Mouse (Mus musculus): ENCODE data around the gene Ppie. TPM values are rescaled to one million over a fixed set of nuclear protein-coding genes. Genes with fewer than 3 reads are reported as not detected.
"Not testable (repeated sequence)": the region's sequence is repeated elsewhere in the genome, so short reads cannot be mapped to it uniquely, and the experiment has no call there.

Ppie gene
- 18.1 and 19.1 TPM in 2 replicates for polyA plus RNA-seq (2012; rRNA removed)

DNA sequence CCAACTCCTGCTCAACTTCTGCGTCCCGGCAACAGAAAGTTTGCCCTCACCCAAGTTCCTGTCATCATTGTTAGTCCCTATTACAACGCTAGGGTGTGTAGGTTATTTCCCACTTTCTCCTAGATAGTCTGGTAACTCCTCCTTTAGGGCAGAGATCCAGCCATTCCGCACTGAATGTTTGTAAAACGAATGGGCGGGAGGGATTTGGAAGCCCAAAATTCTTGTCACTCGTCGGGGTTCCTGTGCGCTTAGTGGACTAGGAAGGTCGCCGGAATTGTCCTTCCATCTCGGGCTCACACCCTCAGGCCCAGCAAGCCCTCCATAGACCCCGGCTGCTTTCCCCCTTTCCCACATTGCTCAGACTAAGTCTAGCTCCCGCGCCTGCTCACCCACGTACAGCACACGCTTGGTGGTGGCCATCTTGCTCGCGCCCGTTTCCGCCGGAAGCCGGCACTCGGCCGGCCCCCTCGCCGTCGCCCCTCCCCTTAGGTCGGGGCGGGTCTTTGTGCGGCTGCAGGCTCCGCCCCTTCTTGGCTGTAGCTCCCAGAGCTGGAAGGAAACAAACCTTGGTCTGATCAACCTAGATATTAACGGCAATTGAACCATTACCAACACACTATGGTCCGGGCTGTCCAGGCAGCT, at the start of gene Ppie:
Ppie (minus strand) TSS at position 439 of the 642 bp plus-strand sequence.
- WGBS = under 1% methylated on average over 34 of the region's 34 CpGs
- DNase-seq (ENCODE audit: low read depth, low spot score) = peak; percentile 70

DNA sequence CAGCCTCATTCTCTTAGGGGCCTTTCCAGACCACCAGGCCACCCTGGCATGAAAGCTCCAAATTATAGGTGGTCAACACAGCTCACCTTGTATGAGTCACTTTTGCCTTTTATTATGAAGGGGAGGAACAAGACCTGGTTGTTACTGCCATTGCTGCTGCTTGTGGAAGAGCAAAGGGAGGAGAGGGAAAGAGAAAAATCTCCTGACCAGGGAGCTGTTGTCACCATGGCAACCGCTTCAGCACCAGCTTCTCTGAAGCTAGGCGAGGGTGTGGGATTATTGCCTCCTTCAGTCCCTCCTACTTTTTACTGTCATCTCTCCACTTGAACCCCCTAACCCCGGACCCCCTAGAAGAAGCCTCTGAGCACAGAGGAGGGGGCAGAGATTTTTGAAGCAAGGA, 45.1 kb upstream of the Ppie start:
- 50% methylated on average over 3 of the region's 3 CpGs for WGBS
- no peak for DNase-seq (ENCODE audit: low read depth, low spot score)

DNA sequence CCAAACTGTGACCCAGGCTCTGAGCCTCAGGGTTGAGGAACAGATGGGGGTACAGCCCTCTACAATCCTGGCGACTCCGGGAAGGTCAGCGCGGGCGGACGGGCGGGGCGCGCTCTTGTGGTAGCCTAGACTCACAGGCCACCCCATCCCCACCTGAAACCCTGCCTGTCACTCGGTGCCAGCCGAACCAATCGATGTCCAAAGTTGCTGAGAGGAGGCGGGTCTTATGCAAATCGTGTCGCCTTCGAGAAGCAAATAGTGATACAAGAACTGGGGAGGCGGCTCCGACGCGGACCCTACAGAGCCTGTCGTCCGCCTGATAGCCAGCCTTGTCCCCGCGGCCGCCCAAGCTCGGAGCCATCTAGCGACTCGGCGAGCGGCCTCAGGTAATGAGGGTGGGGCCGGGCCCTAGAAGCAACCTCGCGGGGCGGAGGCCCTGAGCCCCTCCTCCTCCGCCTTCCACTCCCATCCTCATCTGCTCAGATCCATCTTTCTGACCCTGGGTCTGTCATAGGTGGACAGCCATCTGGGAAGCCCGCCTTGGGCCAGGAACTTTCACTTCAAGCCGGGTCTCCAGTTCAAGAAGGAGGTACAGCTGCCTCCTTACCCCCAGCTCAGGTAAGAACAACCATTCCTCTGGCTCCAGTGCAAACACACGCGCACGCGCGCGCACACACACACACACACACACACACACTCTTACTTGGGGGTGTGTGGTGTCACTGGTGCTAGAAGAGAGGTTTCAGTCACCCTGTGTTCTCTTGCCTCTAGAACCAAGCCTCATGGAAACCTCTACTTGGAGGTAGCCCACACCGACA, 43.7 kb upstream of the Ppie start:
- 8% methylated on average over 44 of the region's 44 CpGs for WGBS
- no peak for DNase-seq (ENCODE audit: low read depth, low spot score)

DNA sequence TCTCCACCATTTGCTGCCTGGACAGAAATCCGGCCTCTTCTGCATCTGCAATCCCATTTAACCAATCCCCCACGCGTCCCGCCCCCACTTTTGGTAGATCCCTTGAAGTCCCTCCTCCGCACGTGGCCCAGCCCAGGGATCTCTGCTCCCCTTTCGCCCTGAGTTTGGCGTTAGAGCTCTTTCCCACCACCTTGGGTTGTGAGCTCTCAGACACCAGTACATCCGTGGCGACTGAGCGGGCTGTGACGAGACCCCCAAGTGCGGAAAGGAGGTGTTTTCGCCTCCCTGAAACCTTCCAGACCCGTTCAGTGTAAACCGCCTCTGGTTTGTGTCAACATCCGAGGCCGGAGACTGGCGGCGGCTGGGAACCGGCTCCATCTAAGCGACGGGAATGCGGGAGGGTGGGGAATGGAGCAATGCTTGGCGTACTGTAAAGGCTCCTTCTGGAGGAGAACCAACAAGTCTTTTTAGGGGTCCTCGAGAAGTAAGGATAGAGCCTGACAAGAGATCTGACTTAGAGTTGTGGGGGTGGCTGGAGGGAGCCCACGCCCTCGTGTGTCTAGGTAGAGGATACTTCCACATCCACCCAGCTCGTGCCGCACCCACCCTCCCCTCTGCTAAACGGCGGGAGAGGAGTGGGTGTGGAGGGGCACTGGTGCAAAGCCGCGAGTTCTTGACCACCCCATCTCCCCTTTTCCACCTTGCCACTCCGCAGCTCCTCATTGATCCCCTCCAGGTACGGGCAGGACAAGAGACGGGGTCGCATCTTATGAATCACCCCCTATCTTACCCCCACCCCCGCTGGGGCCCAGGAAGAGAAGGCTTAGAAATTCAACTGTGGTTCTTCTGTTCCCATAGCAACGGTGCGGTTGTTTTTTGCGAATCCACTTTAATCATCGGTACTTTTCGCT, 42.8 kb upstream of the Ppie start, which contains the start of gene Hpcal4:
Hpcal4 (plus strand) TSS at position 900 of the 911 bp plus-strand sequence.
- no peak for DNase-seq (ENCODE audit: low read depth, low spot score)
- 1% methylated on average over 44 of the region's 44 CpGs for WGBS

DNA sequence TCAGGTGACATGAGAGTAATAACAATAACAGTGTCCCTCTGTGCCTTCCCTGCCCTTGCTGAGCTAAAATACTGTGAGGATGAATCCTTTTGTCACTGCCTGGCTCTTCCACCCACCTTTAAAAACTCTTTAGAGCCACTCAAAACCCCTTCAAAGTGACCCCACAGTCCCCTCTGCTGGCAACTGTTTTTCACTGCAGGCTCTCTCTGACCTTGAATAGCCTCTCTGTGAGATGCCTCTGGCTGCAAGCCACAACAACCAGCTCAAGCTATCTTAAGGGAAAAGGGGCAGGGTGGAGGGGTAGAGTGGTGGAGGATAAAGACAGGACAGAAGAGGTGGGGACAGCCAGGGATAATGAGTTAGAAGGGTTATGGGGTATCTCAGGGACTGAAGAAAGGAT, 32.1 kb upstream of the Ppie start:
- DNase-seq (ENCODE audit: low read depth, low spot score) = no peak

DNA sequence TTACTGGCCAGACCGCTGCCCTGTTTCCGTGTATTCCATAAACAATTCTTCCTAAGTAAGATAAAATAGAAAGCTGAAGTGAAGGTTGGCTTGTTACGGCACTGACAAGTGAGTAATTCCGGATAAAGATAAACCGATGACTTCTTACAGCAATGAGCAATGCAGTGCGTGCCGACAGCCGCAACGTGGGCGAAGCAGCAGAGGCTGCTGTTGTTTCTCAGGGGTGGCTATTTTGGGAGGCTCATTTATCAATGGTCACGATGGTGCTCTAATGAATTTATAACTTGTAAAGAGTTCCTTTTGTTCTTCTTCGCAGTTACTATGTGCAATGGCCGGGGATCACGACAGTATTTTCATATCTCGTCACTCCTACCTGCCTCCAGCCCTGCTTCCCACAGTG, 24.4 kb upstream of the Ppie start:
- no peak for DNase-seq (ENCODE audit: low read depth, low spot score)
- 81% methylated on average over 15 of the region's 15 CpGs for WGBS

DNA sequence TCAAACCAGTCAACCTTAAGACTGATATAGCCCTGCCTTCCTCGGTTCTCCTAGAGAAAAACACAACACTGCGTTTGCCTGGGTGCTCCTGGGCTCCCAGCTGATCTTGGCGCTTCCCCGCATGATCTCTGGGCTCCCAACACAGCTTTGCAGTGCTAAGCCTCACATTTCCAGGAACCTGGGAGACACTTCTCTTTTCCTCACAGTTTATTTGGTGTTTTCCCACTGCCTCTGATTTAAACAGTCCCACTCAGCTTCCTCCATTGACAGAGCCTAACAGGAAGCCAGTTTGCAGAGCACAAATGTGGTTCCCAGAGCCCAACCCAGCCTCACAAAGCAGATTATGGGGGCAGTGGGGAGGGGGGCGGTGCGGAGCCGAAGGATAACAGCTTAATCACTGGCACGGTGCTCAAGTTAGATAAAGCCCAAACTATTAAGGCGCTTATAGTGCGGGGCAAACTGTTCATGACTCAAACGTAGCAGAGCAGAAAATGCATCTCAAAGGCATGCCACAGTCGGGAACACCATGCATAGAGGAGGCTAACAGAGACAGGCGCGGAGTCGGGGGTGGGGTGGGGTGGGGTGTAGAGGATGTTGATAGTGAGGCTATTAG, 22.7 kb upstream of the Ppie start:
- WGBS = 15% methylated on average over 15 of the region's 15 CpGs
- no peak for DNase-seq (ENCODE audit: low read depth, low spot score)

DNA sequence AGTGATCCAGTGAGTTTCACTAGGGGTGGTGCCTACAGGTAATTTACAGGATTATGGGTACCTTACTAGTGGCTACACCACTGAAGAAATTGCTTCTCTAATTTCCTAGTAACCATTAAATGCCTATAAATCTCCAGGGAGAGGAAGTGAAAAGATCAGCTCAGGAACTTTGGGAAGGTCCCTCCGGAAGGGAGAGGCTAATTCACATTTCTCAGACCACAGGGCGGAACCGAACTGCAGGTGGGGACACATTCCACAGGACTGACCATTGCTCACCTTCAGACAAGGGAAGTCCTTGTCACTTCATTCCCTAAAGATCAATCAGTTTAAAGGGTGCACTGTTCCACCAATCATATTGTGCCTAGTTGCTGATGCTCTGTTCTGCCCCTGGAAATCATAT, 21.5 kb upstream of the Ppie start:
- DNase-seq (ENCODE audit: low read depth, low spot score) = not testable (repeated sequence)
- 57% methylated on average over 3 of the region's 3 CpGs for WGBS

DNA sequence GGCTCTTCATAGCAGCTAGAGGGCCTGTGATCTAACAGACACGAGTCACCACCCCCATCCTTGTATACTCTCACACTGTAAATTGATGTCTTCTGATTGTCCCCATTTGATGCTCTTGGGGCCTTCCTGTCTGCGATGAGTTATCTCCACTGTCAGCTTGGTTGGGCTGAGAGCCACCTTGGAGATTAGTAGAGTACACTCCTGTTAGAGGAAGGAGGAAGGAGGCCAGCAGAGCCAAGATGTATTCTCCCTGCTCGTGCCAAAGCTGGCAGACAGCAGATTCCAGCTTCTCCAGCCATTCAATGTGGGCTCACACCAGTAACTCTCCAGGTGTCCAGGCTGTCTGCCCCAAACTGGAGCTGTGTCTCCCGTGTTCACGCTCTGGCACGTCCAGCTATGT, 20.8 kb upstream of the Ppie start:
- DNase-seq (ENCODE audit: low read depth, low spot score) = no peak
- WGBS = 76% methylated on average over 6 of the region's 6 CpGs

DNA sequence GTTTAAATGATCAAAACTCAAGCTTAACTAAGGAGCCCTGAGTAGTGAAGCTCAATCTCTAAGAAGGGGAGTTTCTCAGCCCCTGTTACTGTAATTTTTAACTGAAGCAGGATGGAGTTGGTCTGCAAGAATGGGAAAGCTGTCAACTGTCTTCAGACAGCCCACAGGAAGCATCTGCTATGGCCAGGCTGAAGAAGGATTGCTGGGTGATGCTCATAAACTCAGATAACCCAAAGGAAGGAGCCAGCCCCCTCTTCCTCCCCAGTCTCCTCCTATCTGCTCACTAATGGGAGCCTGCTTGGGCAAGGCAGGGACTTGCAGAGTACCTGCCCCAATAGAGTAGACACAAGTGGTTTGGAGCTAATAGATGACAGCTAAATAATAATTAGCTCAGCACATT, 16.1 kb upstream of the Ppie start:
- no peak for DNase-seq (ENCODE audit: low read depth, low spot score)

DNA sequence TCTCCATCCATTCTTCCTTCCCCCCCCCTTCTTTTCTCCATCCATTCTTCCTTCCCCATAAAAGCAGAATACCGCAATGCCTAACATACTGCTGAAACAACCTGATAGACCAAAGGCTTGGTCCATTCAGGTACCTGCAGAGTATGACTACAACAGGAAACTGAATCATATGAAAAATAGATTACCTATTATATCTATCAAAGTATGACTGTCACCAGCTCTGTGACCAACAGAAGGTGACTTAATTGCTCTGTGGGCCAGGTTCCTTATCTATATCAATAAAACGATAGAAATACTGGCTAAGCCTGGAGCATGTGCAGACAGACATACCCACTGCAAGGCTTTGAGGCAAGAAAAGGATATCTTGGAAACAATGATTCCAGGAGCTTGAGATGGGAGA, 15.7 kb upstream of the Ppie start:
- WGBS = 24% methylated on average over 2 of the region's 2 CpGs
- peak; percentile 40 for DNase-seq (ENCODE audit: low read depth, low spot score)

DNA sequence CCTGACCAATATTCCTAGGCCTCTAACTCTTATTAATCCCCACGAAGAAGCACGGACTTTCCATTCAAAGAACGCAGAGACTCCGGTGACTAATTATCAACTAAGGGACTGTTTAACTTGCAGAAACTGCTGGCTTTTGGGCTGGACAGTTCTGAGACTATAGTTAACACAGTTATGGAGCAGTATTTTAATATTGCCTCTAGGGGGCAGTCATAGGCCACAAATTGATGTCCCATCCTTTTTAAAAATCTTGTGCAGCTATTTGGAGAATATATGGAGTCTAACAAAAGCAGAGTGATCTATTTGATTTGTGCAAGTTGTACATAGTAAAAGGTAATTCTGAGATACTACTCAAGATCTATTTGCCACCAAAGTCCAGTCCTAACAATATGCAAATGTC, 15.3 kb upstream of the Ppie start:
- peak; percentile 45 for DNase-seq (ENCODE audit: low read depth, low spot score)
- WGBS = 6% methylated on average over 4 of the region's 4 CpGs

DNA sequence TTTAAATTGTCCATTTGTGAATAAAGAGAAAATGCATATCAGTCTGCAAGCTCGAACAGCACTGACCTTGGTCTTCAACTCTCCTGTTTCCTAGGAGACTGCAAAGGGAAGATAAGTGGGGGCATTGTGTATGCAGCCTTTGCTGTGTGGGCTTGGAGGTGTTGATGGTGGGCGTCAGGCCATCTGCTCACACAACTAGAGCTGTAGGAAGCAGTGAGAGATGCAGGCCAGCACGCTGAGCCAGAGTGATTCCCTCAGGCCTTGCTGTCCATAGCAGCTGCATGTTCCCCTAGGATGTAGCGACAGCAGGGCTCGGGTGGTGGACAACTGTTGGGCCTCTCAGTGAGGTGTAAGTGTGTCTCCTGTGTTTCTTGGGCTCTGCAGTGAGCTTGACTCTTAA, 13.2 kb upstream of the Ppie start:
- WGBS = 80% methylated on average over 5 of the region's 5 CpGs
- DNase-seq (ENCODE audit: low read depth, low spot score) = no peak

DNA sequence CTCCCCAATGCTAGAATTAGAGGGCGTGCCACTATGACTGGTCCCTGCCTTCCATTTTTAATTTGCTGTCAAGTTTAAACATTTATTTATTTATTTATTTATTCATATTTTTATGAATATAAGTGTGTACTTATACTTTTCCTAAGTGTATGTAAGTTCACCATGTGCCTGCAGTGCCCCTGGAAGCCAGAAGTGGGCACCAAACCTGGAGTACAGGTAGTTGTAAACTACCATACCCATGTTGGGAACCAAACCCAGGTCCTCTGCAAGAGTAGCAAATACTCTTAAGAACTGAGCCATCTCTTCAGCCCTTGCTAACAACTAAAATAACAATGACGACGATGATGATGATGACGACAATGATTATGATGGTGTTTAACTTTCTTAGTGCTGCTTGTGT, 12.3 kb upstream of the Ppie start:
- WGBS = 91% methylated on average over 4 of the region's 4 CpGs
- no peak for DNase-seq (ENCODE audit: low read depth, low spot score)

DNA sequence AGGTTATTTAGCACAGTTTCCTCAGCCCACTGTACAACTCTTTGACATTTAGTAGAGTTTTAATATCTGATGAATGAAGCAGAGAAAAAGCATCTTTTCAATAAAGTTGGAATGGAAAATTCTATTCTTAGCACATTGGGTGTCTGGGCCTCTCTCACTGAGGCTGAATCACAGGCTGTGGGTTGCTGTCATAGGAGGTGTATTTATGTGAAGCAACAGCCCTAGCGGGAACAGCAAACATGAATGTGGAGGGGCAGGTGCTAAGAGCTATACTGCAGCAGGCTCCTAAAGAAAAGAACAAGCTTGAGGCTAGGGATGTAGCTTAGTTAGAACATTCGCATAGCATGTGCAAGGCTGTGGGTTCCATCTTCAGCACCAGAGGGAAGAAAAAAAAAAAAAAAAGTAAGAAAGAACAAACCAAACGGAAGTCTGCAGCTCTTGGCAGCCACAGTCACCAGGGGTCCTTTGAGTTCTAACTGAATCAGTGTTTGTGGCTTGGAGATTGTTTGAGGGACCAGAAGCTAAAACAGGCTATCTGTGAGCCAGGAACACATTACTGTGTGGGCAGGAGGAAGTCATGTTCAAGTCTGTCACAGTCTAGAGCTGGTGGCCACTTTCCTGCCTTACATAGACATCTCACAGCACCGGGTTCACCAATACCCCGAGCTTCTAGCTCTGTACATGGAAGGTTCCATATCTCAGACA, 7.8 kb upstream of the Ppie start:
- no peak for DNase-seq (ENCODE audit: low read depth, low spot score)
- 75% methylated on average over 5 of the region's 5 CpGs for WGBS

DNA sequence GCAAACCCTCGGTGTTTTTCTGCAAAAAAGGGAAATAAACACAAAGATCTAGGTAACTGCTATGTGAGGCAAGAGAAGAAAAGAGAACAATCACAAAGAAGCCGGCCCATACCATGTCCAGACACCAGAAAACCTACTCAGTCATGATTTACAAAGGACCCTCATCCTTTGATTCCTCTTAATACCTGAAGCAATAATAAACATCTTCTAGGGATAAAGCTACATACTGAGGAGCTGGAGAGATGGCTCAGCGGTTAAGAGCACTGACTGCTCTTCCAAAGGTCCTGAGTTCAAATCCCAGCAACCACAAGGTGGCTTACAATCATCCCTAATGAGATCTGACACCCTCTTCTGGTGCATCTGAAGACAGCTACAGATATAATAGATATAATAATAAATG, 2.2 kb downstream of the Ppie start:
- DNase-seq (ENCODE audit: low read depth, low spot score) = no peak
- WGBS = 76% methylated on average over 3 of the region's 3 CpGs

DNA sequence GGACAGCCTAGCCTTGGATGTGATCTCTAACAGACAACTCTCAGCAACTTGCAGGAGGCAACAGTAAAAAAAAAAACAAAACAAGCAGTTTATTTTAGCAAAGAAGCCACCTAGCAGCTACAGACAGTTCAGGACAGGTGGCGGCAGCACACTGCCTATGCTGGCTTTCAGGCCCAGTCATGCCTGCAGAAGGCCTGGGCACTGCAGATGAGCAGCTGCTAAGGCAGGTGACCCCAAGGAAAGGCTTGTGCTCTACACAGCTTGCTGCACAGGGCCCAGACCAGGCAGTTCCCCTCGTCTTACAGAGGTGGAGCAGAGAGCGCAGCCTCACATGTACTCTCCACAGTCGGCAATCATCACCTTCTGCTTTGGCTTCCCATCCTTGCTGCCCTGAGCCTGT, 12.7 kb downstream of the Ppie start:
- WGBS = 91% methylated on average over 4 of the region's 4 CpGs
- DNase-seq (ENCODE audit: low read depth, low spot score) = no peak

DNA sequence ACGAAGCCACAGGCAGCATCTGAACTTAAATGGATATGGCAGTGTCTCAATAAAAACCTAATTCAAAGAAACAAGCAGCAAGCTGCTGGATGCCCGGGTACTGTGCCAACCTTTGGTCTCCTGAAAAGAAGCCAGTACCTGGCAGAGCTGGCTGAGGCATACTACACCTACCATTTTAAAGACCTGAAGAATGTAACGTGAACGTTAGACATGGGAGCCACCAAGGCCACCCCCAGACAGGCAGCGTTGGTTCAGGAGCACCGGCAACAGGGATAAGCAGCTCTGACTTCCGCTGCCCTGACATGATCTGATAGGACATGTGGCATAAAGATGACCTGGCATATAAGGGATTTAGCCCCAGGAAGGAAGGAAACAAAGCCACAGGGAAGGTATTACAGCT, 13.1 kb downstream of the Ppie start:
- no peak for DNase-seq (ENCODE audit: low read depth, low spot score)
- 89% methylated on average over 7 of the region's 7 CpGs for WGBS

DNA sequence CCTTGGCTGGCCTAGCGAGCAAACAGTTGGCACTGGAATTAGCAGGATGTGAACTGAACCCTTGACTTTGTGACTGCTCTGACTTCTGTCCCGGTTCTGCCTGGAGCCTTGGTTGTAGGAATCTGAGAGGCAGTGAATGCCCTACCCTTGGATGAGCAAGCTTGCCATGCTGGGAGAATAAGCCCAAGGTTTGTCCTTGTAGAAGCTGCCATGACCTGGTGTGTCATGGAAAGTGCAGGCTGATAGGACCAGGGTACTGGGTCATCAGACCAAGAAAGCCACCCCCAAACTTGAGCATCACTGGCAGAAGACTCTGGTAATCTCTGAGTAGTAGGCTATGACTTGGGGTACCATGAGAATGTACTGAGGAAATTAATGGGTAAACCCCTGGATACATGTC, 18.5 kb downstream of the Ppie start:
- DNase-seq (ENCODE audit: low read depth, low spot score) = no peak
- 84% methylated on average over 2 of the region's 2 CpGs for WGBS

Measured in large intestine, adult 2 months (tissue).